Mouse (Mus musculus) kidney, embryonic 14.5 days (tissue): ENCODE data around the gene Lrfn1. TPM values are rescaled to one million over a fixed set of nuclear protein-coding genes. Genes with fewer than 3 reads are reported as not detected.

ENCODE experiments used
- ATAC-seq: fragments of 200-750 bp; cut with Nextera tagmentation; 2 replicates; pipeline ENCODE4 v1.8.0; 2017; ENCODE audit warnings: moderate number of reproducible peaks, mild to moderate bottlenecking, moderate TSS enrichment, moderate library complexity; ENCODE audit not compliant: low FRiP score, low TSS enrichment
- H3K27ac ChIP-seq: fragments of 300-500 bp; sonication (generic); 2 replicates; pipeline ENCODE4 v1.5.1; 2014; ENCODE audit warnings: low read depth, mild to moderate bottlenecking, low read length, moderate library complexity, mixed read lengths
- H3K27me3 ChIP-seq: fragments of 300-500 bp; sonication (generic); 2 replicates; pipeline ENCODE4 v1.6.1; 2014; ENCODE audit warnings: mild to moderate bottlenecking, low read length; ENCODE audit not compliant: control insufficient read depth, insufficient read depth
- H3K36me3 ChIP-seq: fragments of 300-500 bp; sonication (generic); 2 replicates; pipeline ENCODE4 v1.6.1; 2014; ENCODE audit warnings: low read length, mixed read lengths; ENCODE audit not compliant: control insufficient read depth, insufficient read depth
- H3K4me1 ChIP-seq: fragments of 300-500 bp; sonication (generic); 2 replicates; pipeline ENCODE4 v1.6.1; 2014; ENCODE audit warnings: low read length, mixed read lengths; ENCODE audit not compliant: control insufficient read depth, insufficient read depth
- H3K4me2 ChIP-seq: fragments of 300-500 bp; sonication (generic); replicated peaks from 2 replicates; pipeline ENCODE4 v1.6.1; 2014; ENCODE audit warnings: low read depth, mild to moderate bottlenecking, low read length
- H3K4me3 ChIP-seq: fragments of 300-500 bp; sonication (generic); 2 replicates; pipeline ENCODE4 v1.5.1; 2014; ENCODE audit warnings: mild to moderate bottlenecking, low read length
- H3K9ac ChIP-seq: fragments of 300-500 bp; sonication (generic); 2 replicates; pipeline ENCODE4 v1.6.1; 2014; ENCODE audit warnings: low read depth, mild to moderate bottlenecking, low read length, moderate library complexity
- H3K9me3 ChIP-seq: fragments of 300-500 bp; sonication (generic); 2 replicates; pipeline ENCODE4 v1.6.1; 2016; ENCODE audit warnings: low read length; ENCODE audit not compliant: control insufficient read depth
- WGBS: fragments of 180-500 bp; shearing (Covaris S2); extraction: QIAGEN DNeasy Blood & Tissue Kit; methylation state at CpG from one replicate; pipeline ENCODE4 v1.1.7; 2014; 5-methylcytosine and 5-hydroxymethylcytosine counted together
- polyA plus RNA-seq: library from polyadenylated mRNA; unstranded; fragments of >200 nt; fragmentation: Nextera tagmentation; extraction: Ambion mirVana; gene quantifications from 2 replicates; pipeline ENCODE4 v1.2.1, GENCODE M21; 2014

The Lrfn1 gene
- polyA plus RNA-seq, 1 experiment from 2014 or later = 4.9 TPM

GRCm38 (mm10) chr7:28432252-28432651 lies 19.5 kb upstream of the Lrfn1 start:
- 0 out of 2 replicates have a peak, but pooled peaks cover 13% of the 10 kb centered on the region for H3K4me1 ChIP-seq
- H3K27me3 ChIP-seq = no peaks in the 10 kb centered on the region
- H3K4me3 ChIP-seq = no peak overlapping the region
- H3K27ac ChIP-seq = no peak overlapping the region
- no peak overlapping the region for H3K4me2 ChIP-seq
- H3K36me3 ChIP-seq = peaks cover 18% of the 10 kb centered on the region; the same call in 1 of the 2 replicates
- no peak overlapping the region for H3K9ac ChIP-seq
- no peaks in the 10 kb centered on the region for H3K9me3 ChIP-seq
- WGBS = 95% methylated on average over 2 of the region's 2 CpGs
- no peak for ATAC-seq

GRCm38 (mm10) chr7:28435660-28436259 lies 16.0 kb upstream of the Lrfn1 start:
- Histone ChIP-seq H3K4me3 (peak overlapping the region; percentile 93), H3K27ac (no peak overlapping the region), H3K4me1 (0 out of 2 replicates have a peak, but pooled peaks cover 15% of the 10 kb centered on the region), H3K4me2 (peak overlapping the region; percentile 77), H3K9ac (peak overlapping the region; percentile 93), H3K9me3 (no peaks in the 10 kb centered on the region), H3K27me3 (no peaks in the 10 kb centered on the region), H3K36me3 (peaks cover 15% of the 10 kb centered on the region; the same call in 1 of the 2 replicates)
- under 1% methylated on average over 21 of the region's 70 CpGs for WGBS
- peak; percentile 25 for ATAC-seq

GRCm38 (mm10) chr7:28436271-28436904 lies 15.4 kb upstream of the Lrfn1 start:
- Histone ChIP-seq H3K4me1 (0 out of 2 replicates have a peak, but pooled peaks cover 15% of the 10 kb centered on the region), H3K27ac (peak overlapping the region; percentile 61), H3K4me3 (peak overlapping the region; percentile 93), H3K36me3 (peaks cover 14% of the 10 kb centered on the region; the same call in 1 of the 2 replicates), H3K9ac (peak overlapping the region; percentile 93), H3K4me2 (peak overlapping the region; percentile 63), H3K27me3 (no peaks in the 10 kb centered on the region), H3K9me3 (no peaks in the 10 kb centered on the region)
- under 1% methylated on average over 57 of the region's 64 CpGs for WGBS
- ATAC-seq = peak; percentile 98

- Histone ChIP-seq H3K9ac (peak within 1 kb of the TSS; percentile 60), H3K4me3 (peak within 1 kb of the TSS; percentile 93), H3K27me3 (no peaks in the 10 kb centered on the region), H3K4me1 (0 out of 2 replicates have a peak, but pooled peaks cover 15% of the 10 kb centered on the region), H3K9me3 (no peaks in the 10 kb centered on the region), H3K27ac (peak within 1 kb of the TSS; percentile 61), H3K36me3 (peaks cover 10% of the 10 kb centered on the region; the same call in 1 of the 2 replicates), H3K4me2 (peak within 1 kb of the TSS; percentile 63)
- under 1% methylated on average over 16 of the region's 16 CpGs for WGBS
- ATAC-seq = peak; percentile 43
These were observed 14.7 kb upstream of the Lrfn1 start, which contains the start of gene Gmfg for GRCm38 (mm10) chr7:28436932-28437570. TSS of gene Gmfg (plus strand) at chr7:28437447.

- H3K4me1 ChIP-seq = 0 out of 2 replicates have a peak, but pooled peaks cover 15% of the 10 kb centered on the region
- H3K4me3 ChIP-seq = no peak overlapping the region
- ATAC-seq = no peak
- no peak overlapping the region for H3K9ac ChIP-seq
- peaks cover 6% of the 10 kb centered on the region; the same call in 1 of the 2 replicates for H3K36me3 ChIP-seq
- H3K27me3 ChIP-seq = no peaks in the 10 kb centered on the region
- H3K27ac ChIP-seq = no peak overlapping the region
- H3K9me3 ChIP-seq = no peaks in the 10 kb centered on the region
- no peak overlapping the region for H3K4me2 ChIP-seq
These were observed 13.8 kb upstream of the Lrfn1 start for GRCm38 (mm10) chr7:28437964-28438363.

GRCm38 (mm10) chr7:28438771-28439170 lies 13.0 kb upstream of the Lrfn1 start:
- no peak for ATAC-seq
- Histone ChIP-seq H3K36me3 (no peaks in the 10 kb centered on the region; the same call in 1 of the 2 replicates), H3K4me1 (0 out of 2 replicates have a peak, but pooled peaks cover 11% of the 10 kb centered on the region), H3K9me3 (no peaks in the 10 kb centered on the region), H3K4me2 (no peak overlapping the region), H3K27me3 (no peaks in the 10 kb centered on the region), H3K9ac (no peak overlapping the region), H3K4me3 (no peak overlapping the region), H3K27ac (no peak overlapping the region)
- WGBS = 85% methylated on average over 2 of the region's 2 CpGs

GRCm38 (mm10) chr7:28440739-28441138 lies 11.0 kb upstream of the Lrfn1 start:
- Histone ChIP-seq H3K4me3 (no peak overlapping the region), H3K4me2 (no peak overlapping the region), H3K9me3 (no peaks in the 10 kb centered on the region), H3K9ac (no peak overlapping the region), H3K27ac (no peak overlapping the region), H3K36me3 (no peaks in the 10 kb centered on the region), H3K27me3 (no peaks in the 10 kb centered on the region), H3K4me1 (0 out of 2 replicates have a peak, but pooled peaks cover 3% of the 10 kb centered on the region)
- WGBS = 63% methylated on average over 2 of the region's 2 CpGs
- ATAC-seq = no peak

- Histone ChIP-seq H3K36me3 (no peaks in the 10 kb centered on the region), H3K4me3 (no peak overlapping the region), H3K4me1 (0 out of 2 replicates have a peak, but pooled peaks cover 3% of the 10 kb centered on the region), H3K27ac (no peak overlapping the region), H3K9ac (no peak overlapping the region), H3K4me2 (no peak overlapping the region), H3K9me3 (no peaks in the 10 kb centered on the region), H3K27me3 (no peaks in the 10 kb centered on the region)
- WGBS = 84% methylated on average over 13 of the region's 14 CpGs
- no peak for ATAC-seq
These were observed 9.8 kb upstream of the Lrfn1 start for GRCm38 (mm10) chr7:28441776-28442485.
